Mouse (Mus musculus) forebrain, embryonic 11.5 days (tissue): Measurements from ENCODE around the gene Myom1. TPM values are rescaled to one million over a fixed set of nuclear protein-coding genes. Genes with fewer than 3 reads are reported as not detected.

Experiments used
- ATAC-seq: fragments of 200-750 bp; cut with Nextera tagmentation; replicated peaks from 2 replicates; pipeline ENCODE4 v1.8.0; 2017; ENCODE audit warnings: moderate TSS enrichment; ENCODE audit not compliant: low FRiP score
- DNase-seq: peaks from one replicate; pipeline ENCODE4 v3.0.0-alpha.2; 2017; ENCODE audit warnings: low spot score
- H3K27ac ChIP-seq: fragments of 300-500 bp; sonication (generic); 2 replicates; pipeline ENCODE4 v1.5.1; 2014; ENCODE audit warnings: low read depth, low read length
- H3K27me3 ChIP-seq: fragments of 300-500 bp; sonication (generic); 2 replicates; pipeline ENCODE4 v1.6.1; 2014; ENCODE audit warnings: mild to moderate bottlenecking, low read length, mixed read lengths; ENCODE audit not compliant: control insufficient read depth, insufficient read depth
- H3K36me3 ChIP-seq: fragments of 300-500 bp; sonication (generic); 2 replicates; pipeline ENCODE4 v1.6.1; 2014; ENCODE audit warnings: mild to moderate bottlenecking, low read length, moderate library complexity, mixed read lengths; ENCODE audit not compliant: control insufficient read depth, insufficient read depth
- H3K4me1 ChIP-seq: fragments of 300-500 bp; sonication (generic); replicated peaks from 2 replicates; pipeline ENCODE4 v1.6.1; 2014; ENCODE audit warnings: low read length, mixed read lengths; ENCODE audit not compliant: control insufficient read depth, insufficient read depth
- H3K4me2 ChIP-seq: fragments of 300-500 bp; sonication (generic); 2 replicates; pipeline ENCODE4 v1.6.1; 2014; ENCODE audit warnings: low read depth, mild to moderate bottlenecking, low read length, moderate library complexity, mixed read lengths; ENCODE audit not compliant: severe bottlenecking
- H3K4me3 ChIP-seq: fragments of 300-500 bp; sonication (generic); 2 replicates; pipeline ENCODE4 v1.5.1; 2014; ENCODE audit warnings: low read depth, low read length
- H3K9ac ChIP-seq: fragments of 300-500 bp; sonication (generic); 2 replicates; pipeline ENCODE4 v1.6.1; 2014; ENCODE audit warnings: low read length
- H3K9me3 ChIP-seq: fragments of 300-500 bp; sonication (generic); 2 replicates; pipeline ENCODE4 v1.6.1; 2016; ENCODE audit warnings: low read length, mixed read lengths; ENCODE audit not compliant: control insufficient read depth
- WGBS: fragments of 180-500 bp; shearing (Covaris S2); extraction: QIAGEN DNeasy Blood & Tissue Kit; methylation state at CpG from one replicate; pipeline ENCODE4 v1.1.7; 2014; 5-methylcytosine and 5-hydroxymethylcytosine counted together
- polyA plus RNA-seq: library from polyadenylated mRNA; unstranded; fragments of >200 nt; fragmentation: Nextera tagmentation; extraction: Ambion mirVana; gene quantifications from 2 replicates; pipeline ENCODE4 v1.2.1, GENCODE M21; 2014

The Myom1 gene
- polyA plus RNA-seq, 1 experiment from 2014 or later = 4.0 TPM

- WGBS = 59% methylated on average over 5 of the region's 6 CpGs
- Histone ChIP-seq H3K4me2 (no peak overlapping the region), H3K27me3 (no peaks in the 10 kb centered on the region), H3K4me3 (no peak overlapping the region), H3K9me3 (no peaks in the 10 kb centered on the region), H3K36me3 (no peaks in the 10 kb centered on the region), H3K9ac (no peak overlapping the region), H3K27ac (no peak overlapping the region), H3K4me1 (no peaks in the 10 kb centered on the region)
- ATAC-seq (no peak), DNase-seq (no peak)
Measured at GRCm38 (mm10) chr17:71120626-71121025, 118.2 kb downstream of the Myom1 start.

DNA sequence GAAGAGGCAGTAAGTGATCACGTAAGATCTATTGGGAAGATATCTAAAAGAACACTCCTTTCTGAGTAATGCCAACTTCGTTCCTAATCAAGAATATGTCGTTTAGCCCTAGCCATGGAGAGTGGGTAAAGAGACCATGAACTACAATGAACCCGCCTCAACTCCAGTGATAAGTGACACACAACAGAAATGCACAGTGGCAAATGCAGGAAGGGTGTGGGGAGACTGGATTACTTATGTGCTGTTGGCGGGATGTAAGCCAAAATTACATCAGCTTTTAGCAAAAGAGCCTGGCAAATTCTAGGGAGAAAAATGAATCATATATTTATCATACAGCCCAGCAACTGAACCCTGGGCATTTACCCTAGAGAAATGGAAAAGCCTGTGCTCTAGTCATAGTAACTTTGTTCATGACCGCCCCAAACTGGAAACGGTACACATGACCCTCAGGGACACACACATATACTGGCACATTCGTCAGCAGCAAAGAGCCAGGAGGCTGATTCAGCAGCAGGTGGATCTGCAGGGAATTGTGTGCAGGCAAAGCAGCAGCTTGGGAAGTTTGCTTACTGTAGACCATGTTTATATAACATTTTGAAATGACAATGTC, 121.7 kb downstream of the Myom1 start:
- 90% methylated on average over 8 of the region's 8 CpGs for WGBS
- H3K4me2 ChIP-seq = no peak overlapping the region
- no peak overlapping the region for H3K27ac ChIP-seq
- no peaks in the 10 kb centered on the region for H3K27me3 ChIP-seq
- no peak overlapping the region for H3K4me3 ChIP-seq
- ATAC-seq (no peak), DNase-seq (no peak)
- no peaks in the 10 kb centered on the region for H3K4me1 ChIP-seq
- H3K9ac ChIP-seq = no peak overlapping the region
- no peaks in the 10 kb centered on the region for H3K9me3 ChIP-seq
- no peaks in the 10 kb centered on the region for H3K36me3 ChIP-seq

DNA sequence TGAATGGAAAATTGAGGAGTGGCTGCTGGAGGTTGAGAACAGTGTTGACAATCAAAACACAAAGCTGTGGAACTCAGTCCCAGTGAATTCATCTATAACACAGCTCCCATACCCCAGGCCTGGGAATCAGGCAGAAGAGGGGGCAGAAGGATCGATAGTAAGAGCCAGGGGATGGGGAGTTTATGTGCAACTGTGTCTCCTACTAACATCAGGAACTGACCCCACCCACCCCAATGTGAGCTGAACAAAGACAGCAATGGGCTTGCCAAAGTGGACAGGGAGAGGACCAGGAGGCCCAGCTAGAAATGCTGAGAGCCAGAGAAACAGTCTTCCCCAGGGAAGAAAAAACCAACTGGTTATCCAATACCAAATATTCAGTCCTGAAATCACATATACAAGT, 122.2 kb downstream of the Myom1 start:
- no peaks in the 10 kb centered on the region for H3K4me1 ChIP-seq
- WGBS = 92% methylated on average over 1 of the region's 1 CpGs
- H3K27ac ChIP-seq = no peak overlapping the region
- no peaks in the 10 kb centered on the region for H3K27me3 ChIP-seq
- no peaks in the 10 kb centered on the region for H3K9me3 ChIP-seq
- H3K4me2 ChIP-seq = no peak overlapping the region
- no peak overlapping the region for H3K4me3 ChIP-seq
- ATAC-seq (no peak), DNase-seq (no peak)
- H3K36me3 ChIP-seq = no peaks in the 10 kb centered on the region
- no peak overlapping the region for H3K9ac ChIP-seq

GRCm38 (mm10) chr17:71125519-71125918, 123.1 kb downstream of the Myom1 start:
- no peaks in the 10 kb centered on the region for H3K4me1 ChIP-seq
- H3K27ac ChIP-seq = no peak overlapping the region
- no peaks in the 10 kb centered on the region for H3K9me3 ChIP-seq
- H3K4me2 ChIP-seq = no peak overlapping the region
- DNase-seq (no peak), ATAC-seq (no peak)
- H3K27me3 ChIP-seq = no peaks in the 10 kb centered on the region
- no peak overlapping the region for H3K4me3 ChIP-seq
- WGBS = 85% methylated on average over 12 of the region's 12 CpGs
- no peaks in the 10 kb centered on the region for H3K36me3 ChIP-seq
- no peak overlapping the region for H3K9ac ChIP-seq

DNA sequence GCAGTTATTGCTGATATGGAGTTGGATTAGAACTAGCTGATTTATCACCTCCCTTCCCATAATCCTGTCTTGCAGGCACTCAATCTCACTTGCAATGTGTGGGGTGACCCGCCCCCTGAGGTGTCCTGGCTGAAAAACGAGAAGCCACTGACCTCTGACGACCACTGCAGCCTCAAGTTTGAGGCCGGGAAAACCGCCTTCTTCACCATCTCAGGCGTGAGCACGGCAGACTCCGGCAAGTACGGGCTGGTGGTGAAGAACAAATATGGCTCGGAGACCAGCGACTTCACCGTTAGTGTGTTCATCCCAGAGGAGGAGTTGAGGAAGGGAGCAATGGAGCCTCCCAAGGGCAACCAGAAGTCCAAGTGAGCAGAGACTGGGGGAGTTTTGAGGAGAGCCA, 123.6 kb downstream of the Myom1 start:
- Histone ChIP-seq H3K9me3 (no peaks in the 10 kb centered on the region), H3K4me1 (no peaks in the 10 kb centered on the region), H3K27me3 (no peaks in the 10 kb centered on the region), H3K27ac (no peak overlapping the region), H3K4me3 (no peak overlapping the region), H3K9ac (no peak overlapping the region), H3K36me3 (no peaks in the 10 kb centered on the region), H3K4me2 (no peak overlapping the region)
- ATAC-seq (no peak), DNase-seq (no peak)
- WGBS = 84% methylated on average over 12 of the region's 12 CpGs

DNA sequence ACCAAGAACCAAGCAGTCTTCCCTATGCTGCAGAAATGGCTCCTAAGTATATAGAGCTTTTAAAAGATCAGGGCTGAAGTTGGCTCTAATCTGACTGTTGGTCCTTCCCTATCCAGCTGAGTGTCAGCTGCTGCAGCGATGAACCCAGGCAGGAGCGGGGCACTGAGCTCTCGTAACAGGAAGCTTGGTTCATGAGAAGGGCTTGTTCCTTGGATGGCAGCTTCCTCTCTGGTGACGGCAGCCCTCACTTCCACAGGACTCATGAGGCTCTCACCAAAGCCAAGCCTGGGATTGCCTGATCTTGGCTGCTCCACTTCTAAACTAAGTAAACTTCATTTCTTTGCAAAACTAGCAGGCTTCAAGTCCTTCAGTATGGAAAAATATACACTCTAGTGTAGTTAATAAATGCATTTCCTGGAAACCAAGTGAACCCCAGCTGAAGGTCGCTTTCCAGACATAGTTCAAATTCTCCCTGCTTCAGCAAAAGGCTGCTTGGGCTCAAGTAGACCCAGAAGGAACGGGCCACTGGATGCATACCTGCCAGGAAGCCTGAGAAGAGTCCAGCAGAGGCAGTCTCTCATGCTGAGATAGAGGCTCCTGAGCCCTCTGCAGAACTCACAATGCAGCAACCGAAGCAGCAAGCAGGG, 125.2 kb downstream of the Myom1 start:
- ATAC-seq = no peak
- H3K4me3 ChIP-seq = no peak overlapping the region
- H3K36me3 ChIP-seq = no peaks in the 10 kb centered on the region
- 81% methylated on average over 7 of the region's 7 CpGs for WGBS
- H3K4me1 ChIP-seq = no peaks in the 10 kb centered on the region
- H3K9me3 ChIP-seq = no peaks in the 10 kb centered on the region
- DNase-seq = no peak
- no peak overlapping the region for H3K4me2 ChIP-seq
- H3K9ac ChIP-seq = no peak overlapping the region
- no peaks in the 10 kb centered on the region for H3K27me3 ChIP-seq
- H3K27ac ChIP-seq = no peak overlapping the region

GRCm38 (mm10) chr17:71129489-71130261, 127.2 kb downstream of the Myom1 start:
- no peaks in the 10 kb centered on the region for H3K36me3 ChIP-seq
- ATAC-seq (no peak), DNase-seq (no peak)
- no peaks in the 10 kb centered on the region for H3K4me1 ChIP-seq
- no peak overlapping the region for H3K4me2 ChIP-seq
- H3K4me3 ChIP-seq = no peak overlapping the region
- 76% methylated on average over 9 of the region's 9 CpGs for WGBS
- H3K27me3 ChIP-seq = no peaks in the 10 kb centered on the region
- no peak overlapping the region for H3K9ac ChIP-seq
- no peaks in the 10 kb centered on the region for H3K9me3 ChIP-seq
- no peak overlapping the region for H3K27ac ChIP-seq

GRCm38 (mm10) chr17:71132221-71132620, 129.8 kb downstream of the Myom1 start:
- H3K27me3 ChIP-seq = no peaks in the 10 kb centered on the region
- ATAC-seq (no peak), DNase-seq (no peak)
- H3K4me3 ChIP-seq = no peak overlapping the region
- H3K4me2 ChIP-seq = no peak overlapping the region
- H3K9me3 ChIP-seq = no peaks in the 10 kb centered on the region
- H3K27ac ChIP-seq = no peak overlapping the region
- H3K36me3 ChIP-seq = no peaks in the 10 kb centered on the region
- no peak overlapping the region for H3K9ac ChIP-seq
- H3K4me1 ChIP-seq = no peaks in the 10 kb centered on the region
